Mouse (Mus musculus): ENCODE data around the gene Inpp5f. TPM values are rescaled to one million over a fixed set of nuclear protein-coding genes. Genes with fewer than 3 reads are reported as not detected.

The Inpp5f gene
- polyA plus RNA-seq, 1 experiment: 14.7 TPM

DNA sequence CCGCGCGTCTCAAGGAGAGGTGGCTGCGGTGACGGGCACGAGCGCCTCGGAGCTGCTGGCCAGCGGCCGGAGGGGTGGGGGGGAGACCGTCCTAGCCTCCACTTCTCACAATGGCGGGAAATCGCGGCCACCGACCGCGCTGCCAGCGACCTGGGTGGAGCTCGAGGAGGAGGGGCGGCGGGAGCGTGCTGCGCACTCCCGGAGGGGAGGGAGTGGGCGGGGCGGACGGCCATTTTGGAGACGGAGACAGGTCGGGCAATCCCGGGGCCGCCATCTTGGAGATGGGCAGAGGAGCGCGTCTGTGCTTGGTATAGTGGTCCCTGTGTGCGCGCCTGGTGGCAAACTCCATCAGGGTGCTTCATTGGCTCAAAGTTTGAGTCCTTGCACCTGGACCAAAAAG, 129.2 kb downstream of the Inpp5f start, which contains the start of gene Mcmbp:
TSS of gene Mcmbp (minus strand) at position 162 of the 400 bp plus-strand sequence.
- 0% methylated on average over 34 of the region's 35 CpGs for WGBS
- peak within 1 kb of the TSS; percentile 98 for H3K27ac ChIP-seq (ENCODE audit: control insufficient read depth, insufficient read depth, low read depth, low read length, poor library complexity)
- peak; percentile 77 for TF ChIP-seq POLR2A (IDR thresholded peaks at IDR 0.05; ENCODE audit: borderline replicate concordance, control insufficient read depth, low read depth, low read length)
- no peak for TF ChIP-seq CTCF (IDR thresholded peaks at IDR 0.05; ENCODE audit: control insufficient read depth, insufficient read depth, low read length)
- no peaks in the 10 kb centered on the region; the same call in 1 of the 2 replicates for H3K4me1 ChIP-seq (ENCODE audit: control insufficient read depth, insufficient read depth, low read length)
- H3K4me3 ChIP-seq (replicated peaks; ENCODE audit: control insufficient read depth, low read depth, low read length): peak within 1 kb of the TSS; percentile 87

DNA sequence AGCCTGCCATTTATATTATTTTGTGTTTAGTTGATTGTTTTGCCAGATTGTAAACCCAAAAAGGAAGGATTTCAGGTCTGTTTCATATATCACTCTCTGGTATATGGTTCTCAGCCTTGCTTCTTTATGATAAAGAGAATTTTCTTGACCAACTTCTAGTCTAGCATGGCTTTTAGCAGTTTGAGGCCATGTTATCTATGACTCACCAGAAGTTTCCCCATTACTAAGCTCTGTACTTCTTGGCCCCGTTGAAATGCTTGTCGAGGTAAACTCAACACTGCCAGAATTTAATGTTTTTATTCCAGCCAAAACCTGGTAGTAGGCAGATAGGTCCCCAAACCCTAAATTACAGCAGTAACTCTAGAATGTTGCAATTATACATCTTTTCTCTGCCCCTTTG, 132.8 kb downstream of the Inpp5f start:
- TF ChIP-seq CTCF (IDR thresholded peaks at IDR 0.05; ENCODE audit: control insufficient read depth, insufficient read depth, low read length) (no peak), POLR2A (IDR thresholded peaks at IDR 0.05; ENCODE audit: borderline replicate concordance, control insufficient read depth, low read depth, low read length) (no peak)
- 41% methylated on average over 2 of the region's 2 CpGs for WGBS
- H3K27ac ChIP-seq (ENCODE audit: control insufficient read depth, insufficient read depth, low read depth, low read length, poor library complexity): no peak overlapping the region
- no peak overlapping the region for H3K4me3 ChIP-seq (replicated peaks; ENCODE audit: control insufficient read depth, low read depth, low read length)
- H3K4me1 ChIP-seq (ENCODE audit: control insufficient read depth, insufficient read depth, low read length): peaks cover 6% of the 10 kb centered on the region

DNA sequence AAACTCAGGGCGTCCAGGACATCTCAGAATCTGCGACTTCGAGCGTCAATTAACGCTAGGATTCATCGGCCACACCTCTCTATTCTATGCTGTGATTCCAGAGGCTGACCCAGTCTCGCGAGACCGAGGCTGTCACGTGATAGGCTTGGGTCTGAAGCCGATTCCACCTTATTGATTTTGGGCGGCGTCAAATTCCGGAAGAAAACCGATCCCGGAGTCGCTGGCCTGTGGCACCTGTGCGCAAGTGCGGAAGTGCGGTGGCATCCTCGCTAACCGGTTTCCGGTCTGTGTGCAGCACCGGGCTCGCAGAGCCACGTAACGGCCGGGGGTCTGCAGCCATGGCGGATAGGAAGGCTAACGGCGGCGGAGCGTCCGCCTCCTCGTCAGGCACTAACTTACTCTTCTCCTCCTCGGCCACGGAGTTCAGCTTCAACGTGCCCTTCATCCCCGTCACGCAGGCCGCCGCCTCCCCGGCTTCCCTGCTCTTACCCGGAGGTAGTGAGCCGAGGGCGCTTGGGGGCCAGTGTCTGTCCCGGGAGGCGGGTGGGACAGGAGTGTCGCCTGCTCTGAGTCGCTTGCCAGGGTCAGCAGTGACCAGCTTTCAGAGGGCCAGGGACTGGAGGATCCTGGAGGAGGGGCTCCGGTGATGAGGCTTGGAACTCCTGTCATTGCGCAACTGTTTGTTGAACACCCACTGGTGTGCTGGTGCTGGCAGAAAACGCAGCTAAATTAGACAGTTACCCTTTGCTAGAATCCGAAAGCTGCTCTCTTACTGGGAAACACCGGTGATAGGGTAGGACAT, 133.8 kb downstream of the Inpp5f start, which contains the start of gene Sec23ip:
TSS of gene Sec23ip (plus strand) at position 260 of the 802 bp plus-strand sequence.
- Histone ChIP-seq H3K27ac (ENCODE audit: control insufficient read depth, insufficient read depth, low read depth, low read length, poor library complexity) (peak within 1 kb of the TSS; percentile 64), H3K4me1 (ENCODE audit: control insufficient read depth, insufficient read depth, low read length) (peaks cover 6% of the 10 kb centered on the region), H3K4me3 (replicated peaks; ENCODE audit: control insufficient read depth, low read depth, low read length) (peak within 1 kb of the TSS; percentile 95)
- TF ChIP-seq POLR2A (IDR thresholded peaks at IDR 0.05; ENCODE audit: borderline replicate concordance, control insufficient read depth, low read depth, low read length) (peak; percentile 95), CTCF (IDR thresholded peaks at IDR 0.05; ENCODE audit: control insufficient read depth, insufficient read depth, low read length) (no peak)
- WGBS: under 1% methylated on average over 55 of the region's 55 CpGs

Other genes with a start within 250 kb of the Inpp5f start
- gene Rgs10, start 192.6 kb upstream of the Inpp5f start, polyA plus RNA-seq (2011; ENCODE audit: insufficient read depth, insufficient read length, low replicate concordance, missing spikeins): 89.2 and 118 TPM in 2 replicates
- gene Tial1, start 149.6 kb upstream of the Inpp5f start, polyA plus RNA-seq (2011; ENCODE audit: insufficient read depth, insufficient read length, low replicate concordance, missing spikeins): 97.6 and 180 TPM in 2 replicates
- 5.3 and 10.6 TPM in 2 replicates for gene Bag3, start 87.7 kb upstream of the Inpp5f start, polyA plus RNA-seq (2011; ENCODE audit: insufficient read depth, insufficient read length, low replicate concordance, missing spikeins)
- gene Mcmbp, start 129.2 kb downstream of the Inpp5f start, polyA plus RNA-seq (2011; ENCODE audit: insufficient read depth, insufficient read length, low replicate concordance, missing spikeins): 20.7 and 21.2 TPM in 2 replicates
- 12.1 and 12.6 TPM in 2 replicates for gene Sec23ip, start 133.6 kb downstream of the Inpp5f start, polyA plus RNA-seq (2011; ENCODE audit: insufficient read depth, insufficient read length, low replicate concordance, missing spikeins)

Measured in bone marrow, adult 2 months (tissue).